Mouse (Mus musculus) bone marrow macrophage, adult 2 months (primary cell): ENCODE results near the gene Anxa4.

Experiments used
- CTCF ChIP-seq: IDR thresholded peaks from 2 replicates; pipeline ENCODE4 v1.5.1; 2012; ENCODE audit warnings: low read depth, mild to moderate bottlenecking, low read length, moderate library complexity
- POLR2A ChIP-seq: IDR thresholded peaks from 2 replicates; pipeline ENCODE4 v1.6.1; 2012; ENCODE audit warnings: mild to moderate bottlenecking, low read depth, low read length, borderline replicate concordance

DNA sequence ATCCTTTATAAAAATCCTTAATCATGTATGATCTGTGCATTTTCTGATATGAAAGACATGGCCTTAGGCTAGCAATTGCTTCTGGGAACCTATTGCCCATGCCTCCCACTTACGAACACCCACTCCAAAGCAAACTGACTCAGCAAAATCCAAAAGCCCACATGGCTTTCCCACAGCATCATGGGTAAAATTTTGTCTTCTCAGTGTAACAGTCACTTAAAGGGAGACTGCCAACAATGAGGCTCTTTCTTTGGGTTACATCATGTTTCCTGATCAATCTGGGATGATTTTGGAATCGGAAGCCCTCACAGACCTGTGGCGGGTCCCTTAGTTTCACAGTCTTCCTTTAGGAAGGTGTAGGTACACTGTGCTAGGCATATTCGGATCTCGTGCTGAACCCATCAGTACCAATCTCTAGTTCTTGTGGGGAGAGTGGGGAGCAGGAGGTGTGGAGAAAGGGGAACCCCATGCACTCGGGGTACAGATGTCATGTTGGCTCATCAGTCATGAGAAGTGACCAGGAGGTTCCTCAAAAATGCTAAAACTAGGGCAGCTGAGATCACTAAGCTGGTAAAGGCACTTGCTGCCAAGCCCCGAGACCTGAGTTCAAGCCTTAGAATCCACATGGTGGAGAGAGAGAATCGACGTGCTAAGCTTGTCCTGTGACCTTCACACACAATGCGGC, 14.3 kb downstream of the Anxa4 start:
- TF ChIP-seq CTCF: no peak
- no peak for TF ChIP-seq POLR2A
